Mouse (Mus musculus) hematopoietic stem cell, adult 5-6 weeks (primary cell): ENCODE measurements around the gene Gsc. TPM values are rescaled to one million over a fixed set of nuclear protein-coding genes. Genes with fewer than 3 reads are reported as not detected.

Source experiments
- ATAC-seq, 2 experiments: fragments of 125-278 bp in 1 of 2; replicated peaks in 1 of 2; 2 replicates each; pipeline ENCODE4 v1.8.0; 2016 to 2017; ENCODE audit warnings: inconsistent platforms in 2 of 2, mild to moderate bottlenecking in 2 of 2, moderate number of reproducible peaks in 2 of 2, low read depth in 1 of 2, moderate TSS enrichment in 1 of 2; ENCODE audit not compliant: low FRiP score in 2 of 2, poor library complexity in 2 of 2, severe bottlenecking in 2 of 2, insufficient read depth in 1 of 2, low TSS enrichment in 1 of 2
- total RNA-seq: library from RNA; stranded (forward); fragments of 172-1452, 232-1000 nt; gene quantifications from 2 replicates; pipeline ENCODE4 v1.2.3, GENCODE M21; 2017

Gene Gsc
- total RNA-seq, result not detected in 2 replicates

GRCm38 (mm10) chr12:104472601-104473424 is at the start of gene Gsc:
Gsc (minus strand) TSS chr12:104473330.
- no peak for ATAC-seq

- no peak for ATAC-seq
Observed at GRCm38 (mm10) chr12:104519721-104520120, 46.6 kb upstream of the Gsc start.

GRCm38 (mm10) chr12:104507911-104508310 is 34.8 kb upstream of the Gsc start:
- no peak for ATAC-seq

GRCm38 (mm10) chr12:104492009-104492408 is 18.9 kb upstream of the Gsc start:
- ATAC-seq, result no peak

- no peak for ATAC-seq
Observed at GRCm38 (mm10) chr12:104486205-104486604, 13.1 kb upstream of the Gsc start.

GRCm38 (mm10) chr12:104485161-104485560 is 12.0 kb upstream of the Gsc start:
- ATAC-seq, result no peak

- no peak for ATAC-seq
Observed at GRCm38 (mm10) chr12:104481007-104481406, 7.9 kb upstream of the Gsc start.

- ATAC-seq, result no peak
Observed at GRCm38 (mm10) chr12:104478193-104478592, 5.1 kb upstream of the Gsc start.

- ATAC-seq, result no peak
Observed at GRCm38 (mm10) chr12:104477501-104477900, 4.4 kb upstream of the Gsc start.

GRCm38 (mm10) chr12:104477066-104477465 is 3.9 kb upstream of the Gsc start:
- ATAC-seq, result no peak

GRCm38 (mm10) chr12:104475946-104476345 is 2.8 kb upstream of the Gsc start:
- ATAC-seq, result no peak

- no peak for ATAC-seq
Observed at GRCm38 (mm10) chr12:104474881-104475740, 2.0 kb upstream of the Gsc start.

- ATAC-seq, result no peak
Observed at GRCm38 (mm10) chr12:104474191-104474871, 1.2 kb upstream of the Gsc start.

GRCm38 (mm10) chr12:104473492-104473891 is 362 bp upstream of the Gsc start:
- no peak for ATAC-seq

GRCm38 (mm10) chr12:104472218-104472525 is 958 bp downstream of the Gsc start:
- ATAC-seq, result no peak

- ATAC-seq, result peak; percentile 68 to 79
Observed at GRCm38 (mm10) chr12:104471351-104472217, 1.5 kb downstream of the Gsc start.

GRCm38 (mm10) chr12:104470646-104471045 is 2.5 kb downstream of the Gsc start:
- ATAC-seq, result no peak
